Mouse (Mus musculus) lung, postnatal 0 days (tissue): ENCODE data around the gene Cyth3.

ENCODE experiments used
- CTCF ChIP-seq: IDR thresholded peaks from 2 replicates; pipeline ENCODE4 v1.5.1; 2016; ENCODE audit warnings: antibody characterized with exemption, mild to moderate bottlenecking
- EP300 ChIP-seq: IDR thresholded peaks from 2 replicates; pipeline ENCODE4 v1.6.1; 2016; ENCODE audit warnings: antibody characterized with exemption, mild to moderate bottlenecking, control low read depth

DNA sequence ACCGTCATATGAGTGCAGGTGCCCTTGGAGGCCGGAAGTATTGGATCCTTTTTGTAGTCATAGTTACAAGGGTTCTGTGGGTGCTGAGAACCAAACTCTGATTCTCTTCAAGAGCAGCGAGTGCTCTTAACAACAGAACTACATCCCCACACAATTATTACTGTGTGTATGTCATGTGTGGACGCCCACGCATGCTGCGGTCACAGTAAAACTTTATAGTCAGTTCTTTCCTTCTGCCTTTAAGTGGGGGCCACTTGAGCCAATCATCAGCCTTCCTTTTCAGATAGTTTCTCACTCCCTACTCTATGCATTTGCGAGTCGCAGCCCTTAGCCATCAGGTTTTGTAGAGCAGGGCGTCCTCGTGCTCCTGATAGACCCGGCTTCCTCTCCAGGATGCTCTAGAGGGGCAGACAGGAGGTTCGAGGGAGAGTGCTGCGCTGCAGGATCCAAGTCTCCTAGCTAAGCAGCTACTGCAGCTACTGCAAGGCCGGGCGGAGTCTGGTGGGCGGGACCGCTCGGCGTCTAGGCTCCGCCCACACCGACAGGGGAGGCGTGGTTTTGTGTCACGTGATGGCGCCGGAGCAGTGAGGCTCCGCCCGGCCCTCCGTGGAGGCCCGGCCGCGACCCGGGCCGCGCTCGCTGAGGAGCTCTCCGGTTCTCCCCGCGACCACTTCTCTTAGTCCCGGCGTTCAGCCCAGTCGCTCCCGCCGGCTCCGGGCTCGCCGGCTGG, at the start of gene Cyth3:
- TF ChIP-seq CTCF, result no peak; the same call in 1 of the 2 replicates
- no peak for TF ChIP-seq EP300
